ENCODE assay signal across 10 mouse cellular contexts in genomic region chr4:142184852-142185532, GRCm38 (mm10). TPM values are rescaled to one million over a fixed set of nuclear protein-coding genes. Genes with fewer than 3 reads are reported as not detected.
DNase-seq lines count a peak whose midpoint lies in the region; ATAC-seq lines count a peak whose summit lies in the region.
"Had no signal": no experiment of that assay in that cellular context is flagged by ENCODE, and none has a peak within 500 bp of the region (broad histone marks: within the 10 kb centered on the region; RNA-seq: fewer than 3 reads in every experiment).

No protein-coding gene starts in this region.

- peaks cover 14% of the 10 kb centered on the region for H3K4me1 ChIP-seq in liver, embryonic 13.5 days (replicated peaks)
- H3K4me1 ChIP-seq: megakaryocyte, embryonic 14.5 days had no signal

- no peak for ATAC-seq in cerebellum, adult (ENCODE audit: insufficient number of reproducible peaks, low FRiP score, low TSS enrichment)
- ATAC-seq in liver, embryonic 13.5 days (ENCODE audit: low read depth): peak; percentile 35; the same call in 1 of the 2 replicates
- ATAC-seq: forebrain, embryonic 13.5 days had no signal

- no peaks in the 10 kb centered on the region for H3K36me3 ChIP-seq in liver, embryonic 13.5 days

- no peak overlapping the region for H3K4me2 ChIP-seq in liver, embryonic 13.5 days
- H3K4me2 ChIP-seq: forebrain, embryonic 13.5 days had no signal

- H3K9me3 ChIP-seq in liver, embryonic 13.5 days (replicated peaks): no peaks in the 10 kb centered on the region
- H3K9me3 ChIP-seq: forebrain, embryonic 13.5 days had no signal

- H3K27ac ChIP-seq in liver, embryonic 13.5 days: peak overlapping the region; percentile 43
- H3K27ac ChIP-seq: forebrain, embryonic 13.5 days had no signal

- H3K4me3 ChIP-seq in liver, embryonic 13.5 days (replicated peaks): no peak overlapping the region
- H3K4me3 ChIP-seq: forebrain, embryonic 13.5 days; megakaryocyte, embryonic 14.5 days had no signal

- WGBS in liver, embryonic 13.5 days (ENCODE audit: insufficient replicate concordance): 70% methylated on average over 13 of the region's 13 CpGs

- H3K27me3 ChIP-seq in liver, embryonic 13.5 days: no peaks in the 10 kb centered on the region
- H3K27me3 ChIP-seq: forebrain, embryonic 13.5 days; megakaryocyte, embryonic 14.5 days had no signal

- no peak overlapping the region for H3K9ac ChIP-seq in liver, embryonic 13.5 days
- H3K9ac ChIP-seq: forebrain, embryonic 13.5 days had no signal

- peak; percentile 71 for DNase-seq in cerebellum, adult 11-12 months
- peak; percentile 48 for DNase-seq in cerebellum, adult 8-10 months
- peak; percentile 67 to 70 for DNase-seq in kidney, adult 8-10 months
- no peak for DNase-seq in liver, embryonic 13.5 days
- no peak for DNase-seq in layer of hippocampus, adult 8-10 months (ENCODE audit: low spot score in 2 of 2)
- DNase-seq in heart, adult 18-20 months: no peak
- no peak for DNase-seq in spleen, adult 18-20 months

RNA-seq across cellular contexts. Expression of gene Kazn, which starts 54.2 kb away (rescaled TPM):
- polyA plus RNA-seq in liver, embryonic 13.5 days (2015; fragmentation: Nextera tagmentation; extraction: Ambion mirVana): 0.65 and 0.74 TPM in 2 replicates
- 10 to 100 TPM; 44.3 to 48.2 (median 44.9) TPM for total RNA-seq in layer of hippocampus, adult 8-10 months (2022)
- 1 to 10 TPM; 2.8 to 3.1 TPM for total RNA-seq in heart, adult 18-20 months (2021)

Comparison
In these comparisons a context has a peak if more than half of its experiments do, and no peak if none do; other contexts are left out.
1. DNase-seq: peak in cerebellum, adult 11-12 months (single experiment), cerebellum, adult 8-10 months (single experiment) and kidney, adult 8-10 months (2 of 2); none in liver, embryonic 13.5 days (single experiment), layer of hippocampus, adult 8-10 months (0 of 2), heart, adult 18-20 months (0 of 2) and spleen, adult 18-20 months (0 of 2).
2. RNA of gene Kazn, which starts 54.2 kb away (total RNA-seq): 44.3 to 48.2 TPM in layer of hippocampus, adult 8-10 months; 2.8 to 3.1 TPM in heart, adult 18-20 months; every median in the first group is over 10 times any median in the second.